Mouse (Mus musculus) liver, embryonic 14 days (tissue): ENCODE measurements around the gene Cmbl. TPM values are rescaled to one million over a fixed set of nuclear protein-coding genes. Genes with fewer than 3 reads are reported as not detected.

Experiments
- polyA plus RNA-seq: library from polyadenylated mRNA; depleted of rRNA; stranded (reverse); fragments of >200 nt; gene quantifications from 2 replicates; pipeline ENCODE4 v1.2.3, GENCODE M21; 2012; rRNA removed

Cmbl gene
- 4.7 and 5.7 TPM in 2 replicates for polyA plus RNA-seq

DNA sequence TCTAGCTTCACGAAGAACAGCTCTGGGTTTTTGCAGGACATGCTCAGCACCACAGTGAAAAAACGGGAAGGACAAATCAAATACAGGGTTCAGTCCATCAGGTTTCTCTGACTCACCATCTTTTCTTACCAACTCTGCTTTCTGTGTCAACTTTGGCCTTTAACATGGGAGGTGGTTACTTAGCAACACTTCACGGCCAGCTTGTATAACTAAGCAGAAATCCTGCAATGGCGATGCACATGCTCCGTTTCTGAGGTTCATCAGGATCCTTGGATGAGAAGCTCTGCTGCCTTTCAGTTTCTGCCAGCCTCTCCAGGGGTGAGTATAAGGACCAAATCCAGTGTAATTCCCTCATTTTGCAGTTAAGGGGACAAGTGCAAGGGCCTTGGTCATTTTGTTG is at the start of gene Cmbl:
Cmbl (plus strand) TSS at position 206 of the 400 bp plus-strand sequence.

GRCm38 (mm10) chr15:31530659-31531445 is 34.3 kb upstream of the Cmbl start, which contains the start of gene March6:
Gene March6, minus strand, starts transcription at chr15:31531053.

GRCm38 (mm10) chr15:31601646-31602374 is 36.6 kb downstream of the Cmbl start, which contains the start of the genes Cct5 and Fam173b:
Gene Cct5, minus strand, starts transcription at chr15:31601804.
Gene Fam173b, plus strand, starts transcription at chr15:31601852.

Other genes starting within 250 kb of the Cmbl start
- 0.25 and 0.31 TPM in 2 replicates for gene Ankrd33b, start 197.7 kb upstream of the Cmbl start, polyA plus RNA-seq
- gene Ropn1l, start 111.7 kb upstream of the Cmbl start, polyA plus RNA-seq: 0.80 and 1.3 TPM in 2 replicates
- gene March6, start 34.3 kb upstream of the Cmbl start, polyA plus RNA-seq: 8.6 and 10.7 TPM in 2 replicates
- 174 and 189 TPM in 2 replicates for gene Cct5, start 36.4 kb downstream of the Cmbl start, polyA plus RNA-seq
- 6.6 and 7.9 TPM in 2 replicates for gene Fam173b, start 36.5 kb downstream of the Cmbl start, polyA plus RNA-seq